Mouse (Mus musculus) adrenal gland, postnatal 14 days (tissue): ENCODE measurements around the gene Snx17. TPM values are rescaled to one million over a fixed set of nuclear protein-coding genes. Genes with fewer than 3 reads are reported as not detected.
"Not testable (repeated sequence)": the region's sequence is repeated elsewhere in the genome, so short reads cannot be mapped to it uniquely, and the experiment has no call there.

ENCODE experiments used
- DNase-seq: peaks from one replicate; pipeline ENCODE4 v3.0.0; 2021; ENCODE audit warnings: mixed read lengths
- total RNA-seq: library from RNA; stranded (reverse); gene quantifications from 2 replicates; pipeline ENCODE4 v1.2.3, GENCODE M21; 2021

Gene Snx17
- total RNA-seq, 1 experiment from 2014 or later, result 85.0 TPM

DNA sequence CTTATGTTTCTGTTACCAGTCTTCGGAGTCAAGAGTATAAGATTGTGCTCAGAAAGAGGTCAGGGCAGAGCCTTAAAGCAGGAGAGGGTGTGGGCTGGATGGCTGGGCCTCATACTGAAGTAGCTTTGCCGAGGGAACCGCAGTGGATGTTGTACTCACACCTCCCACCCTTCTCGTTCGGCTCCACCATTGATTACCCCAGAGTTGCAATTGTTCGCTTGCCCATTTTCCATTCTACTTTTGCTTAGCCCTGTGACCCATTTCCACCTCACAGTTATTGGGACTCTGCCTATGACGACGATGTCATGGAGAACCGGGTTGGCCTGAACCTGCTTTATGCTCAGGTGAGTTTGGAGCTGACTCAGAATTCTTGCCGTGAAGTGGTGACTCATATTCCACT is 3.2 kb downstream of the Snx17 start:
- no peak for DNase-seq

GRCm38 (mm10) chr5:31197072-31197471 is 4.0 kb downstream of the Snx17 start:
- DNase-seq, result no peak

DNA sequence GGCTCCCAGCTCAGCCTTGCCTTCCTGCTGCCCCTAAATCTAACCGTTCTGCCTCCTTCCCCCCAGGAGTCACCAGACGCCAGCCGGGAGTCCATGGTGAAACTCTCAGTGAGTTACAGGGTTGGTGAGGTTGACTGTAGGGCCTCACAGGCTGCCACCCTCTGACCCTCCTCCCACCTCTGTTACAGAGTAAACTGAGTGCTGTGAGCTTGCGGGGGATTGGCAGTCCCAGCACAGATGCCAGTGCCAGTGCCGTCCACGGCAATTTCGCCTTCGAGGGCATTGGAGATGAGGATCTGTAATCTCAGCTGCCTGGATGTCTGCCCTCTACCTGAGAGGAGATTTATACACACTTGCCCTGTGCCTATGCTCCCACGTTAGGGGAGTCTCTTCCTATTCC is 5.1 kb downstream of the Snx17 start:
- DNase-seq, result no peak

DNA sequence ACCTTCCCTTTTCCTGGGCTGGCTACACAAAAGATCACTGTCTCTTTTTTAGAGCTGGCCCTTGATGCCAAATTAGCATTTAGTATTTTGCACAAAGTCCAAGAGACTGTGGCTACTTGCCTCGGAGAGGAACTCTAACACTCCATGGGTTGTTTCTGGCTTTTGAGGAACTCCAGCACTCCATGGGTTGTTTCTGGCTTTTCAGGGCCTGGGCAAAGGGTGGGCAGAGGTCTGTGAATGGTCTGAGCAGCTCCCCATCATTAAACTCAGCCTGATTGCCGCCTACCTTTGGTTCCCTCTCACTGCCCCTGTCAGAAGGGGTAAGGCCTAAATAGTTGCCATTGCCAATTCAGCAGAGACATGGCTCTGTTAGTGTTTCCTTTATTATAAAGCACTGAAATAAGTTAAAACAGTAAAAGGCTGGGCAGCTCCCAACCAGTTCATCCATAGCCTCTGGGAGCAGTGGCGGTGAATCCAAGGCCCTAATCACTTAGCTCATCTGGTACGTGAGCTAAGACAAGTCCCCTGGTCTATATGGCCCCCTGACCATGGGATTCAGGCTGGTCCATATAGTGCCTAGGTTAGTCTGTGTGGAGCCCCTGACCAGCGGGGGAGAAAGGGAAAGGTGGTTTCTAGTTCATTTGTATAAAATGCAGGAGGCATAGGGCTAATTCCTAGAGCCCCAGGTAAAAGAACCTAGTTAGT is 5.7 kb downstream of the Snx17 start:
- DNase-seq, result no peak

- DNase-seq, result no peak
Measured at GRCm38 (mm10) chr5:31199321-31199892, 6.4 kb downstream of the Snx17 start.

- peak; percentile 52 for DNase-seq
Measured at GRCm38 (mm10) chr5:31199893-31200292, 6.9 kb downstream of the Snx17 start.

DNA sequence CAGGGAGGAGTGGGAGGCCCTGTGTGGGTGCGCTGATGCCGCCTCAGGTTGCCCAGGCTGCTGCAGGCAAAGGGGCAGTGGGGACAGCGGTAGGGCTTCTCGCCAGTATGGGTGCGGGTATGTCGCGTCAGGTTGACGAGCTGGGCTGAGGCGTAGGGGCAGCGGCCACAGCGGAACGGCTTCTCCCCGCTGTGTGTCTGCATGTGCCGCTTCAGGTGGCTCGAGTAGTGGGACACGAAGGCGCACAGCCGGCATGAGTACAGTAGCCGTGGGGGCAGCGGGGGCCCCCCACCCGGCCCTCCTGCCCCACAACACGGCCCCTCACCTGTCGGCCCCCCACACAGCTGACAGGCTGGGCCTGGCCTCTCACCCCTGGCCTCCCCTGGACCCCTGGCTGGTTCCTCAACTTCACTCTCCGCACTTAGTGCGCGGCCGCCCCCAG is 7.3 kb downstream of the Snx17 start:
- DNase-seq, result no peak

DNA sequence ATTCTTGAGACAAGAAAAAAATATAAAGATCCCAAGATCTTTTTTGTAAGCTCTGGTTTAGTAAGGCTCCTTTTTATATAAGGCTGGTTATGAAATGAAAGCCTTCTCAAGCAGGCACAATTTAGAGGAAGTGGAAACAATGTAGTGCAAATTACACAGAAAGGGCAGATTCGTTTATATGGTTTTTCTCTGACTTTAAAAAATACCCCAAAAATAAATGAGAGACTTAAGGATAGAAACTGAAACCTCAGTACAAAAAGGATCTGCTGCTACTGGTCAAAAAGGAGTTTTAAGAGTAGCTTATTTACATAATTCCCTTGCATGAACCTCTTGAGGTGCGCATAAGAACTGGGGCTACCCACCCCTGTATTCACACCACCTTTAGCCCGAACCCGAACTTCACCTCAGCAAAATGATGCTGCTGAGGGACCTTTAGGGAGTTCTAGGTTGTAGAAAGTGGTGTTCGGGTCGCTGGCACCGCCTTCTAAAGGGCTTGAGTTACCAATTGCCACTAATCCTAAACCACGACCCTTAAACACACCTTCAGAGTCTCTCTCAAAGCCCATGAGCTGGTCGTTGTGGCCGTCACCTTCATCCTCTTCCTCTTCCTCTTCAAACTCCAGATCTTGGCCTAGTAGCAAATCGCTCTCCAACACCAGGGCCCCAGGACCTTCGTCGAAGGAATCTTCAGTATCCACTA is 8.2 kb downstream of the Snx17 start:
- no peak for DNase-seq

DNA sequence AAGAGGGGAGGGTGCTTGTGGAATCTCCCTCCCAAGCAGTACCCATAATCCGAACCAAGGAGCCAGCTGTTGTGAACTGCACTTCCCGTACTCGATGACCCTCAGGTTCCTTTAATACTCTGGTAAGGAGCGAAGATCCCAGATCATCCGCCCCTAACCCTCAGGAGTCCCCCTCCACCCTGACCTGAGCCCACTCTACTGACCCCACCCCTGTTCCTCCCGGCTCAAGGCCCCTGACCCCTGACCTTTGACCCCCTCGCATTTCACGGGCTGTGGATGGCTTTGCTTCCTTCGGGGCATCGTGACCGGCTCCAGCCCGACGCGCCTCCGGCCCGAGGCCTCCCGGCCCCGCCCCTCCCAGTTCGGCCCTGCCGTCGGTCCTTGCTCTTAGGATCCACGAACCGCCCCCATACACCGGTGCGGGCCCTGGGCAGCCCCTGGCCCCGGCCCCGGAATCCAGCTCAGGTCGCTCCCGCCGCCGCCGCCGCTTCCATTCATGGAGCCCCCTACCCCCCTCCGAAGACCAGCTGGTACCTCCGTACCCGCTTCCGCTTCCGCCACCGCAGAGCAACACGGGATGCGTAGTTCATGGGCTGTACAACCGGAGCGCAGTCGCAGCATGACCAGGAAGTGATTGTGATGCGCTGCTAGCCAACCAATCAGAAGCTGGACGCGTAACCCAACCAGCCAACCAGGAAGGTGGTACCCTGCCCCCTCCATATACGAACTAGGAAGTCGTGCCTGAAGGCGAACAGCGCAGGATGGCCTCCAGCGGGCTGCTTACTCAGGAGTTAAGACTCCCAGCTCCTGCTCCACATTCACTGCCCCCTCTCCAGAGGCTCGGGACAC is 8.9 kb downstream of the Snx17 start, which contains the start of gene Zfp513:
Gene Zfp513, minus strand, starts transcription at position 562 of the 849 bp plus-strand sequence.
- DNase-seq, result peak; percentile 97

DNA sequence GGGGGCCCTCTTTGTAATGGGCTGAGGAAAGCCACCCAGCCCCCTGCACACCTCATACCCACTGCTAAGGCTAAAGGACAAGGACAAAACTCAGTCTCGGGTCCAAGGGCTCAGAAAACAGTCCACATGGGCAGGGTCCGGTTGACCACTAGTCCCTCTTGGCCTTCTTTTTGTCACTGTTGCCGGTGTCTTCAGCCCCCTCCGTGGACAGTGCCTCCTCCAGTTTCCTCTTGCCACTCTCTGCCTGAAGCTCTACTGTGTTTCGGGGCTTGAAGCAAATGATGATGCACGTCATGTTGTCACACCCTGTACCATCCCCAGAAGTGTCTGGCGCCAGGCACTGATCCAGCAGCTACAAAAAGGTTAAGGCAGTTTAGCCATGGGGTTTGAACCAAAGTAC is 9.9 kb downstream of the Snx17 start:
- DNase-seq, result no peak

GRCm38 (mm10) chr5:31203866-31204265 is 10.8 kb downstream of the Snx17 start:
- DNase-seq, result no peak

GRCm38 (mm10) chr5:31204421-31204820 is 11.4 kb downstream of the Snx17 start:
- DNase-seq, result no peak

DNA sequence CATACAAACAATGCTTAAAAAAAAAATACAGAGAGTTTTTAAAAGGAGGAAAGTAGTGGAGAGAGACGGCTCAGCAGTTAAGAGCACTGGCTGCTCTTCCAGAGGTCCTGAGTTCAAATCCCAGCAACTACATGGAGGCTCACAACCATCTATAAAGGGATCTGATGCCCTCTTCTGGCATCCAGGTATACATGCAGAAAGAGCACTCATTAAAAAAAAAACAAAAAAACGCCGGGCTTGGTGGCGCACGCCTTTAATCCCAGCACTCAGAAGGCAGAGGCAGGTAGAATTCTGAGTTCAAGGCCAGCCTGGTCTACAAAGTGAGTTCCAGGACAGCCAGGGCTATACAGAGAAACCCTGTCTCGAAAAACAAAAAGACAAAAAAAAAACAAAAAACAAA is 23.5 kb downstream of the Snx17 start:
- not testable (repeated sequence) for DNase-seq

DNA sequence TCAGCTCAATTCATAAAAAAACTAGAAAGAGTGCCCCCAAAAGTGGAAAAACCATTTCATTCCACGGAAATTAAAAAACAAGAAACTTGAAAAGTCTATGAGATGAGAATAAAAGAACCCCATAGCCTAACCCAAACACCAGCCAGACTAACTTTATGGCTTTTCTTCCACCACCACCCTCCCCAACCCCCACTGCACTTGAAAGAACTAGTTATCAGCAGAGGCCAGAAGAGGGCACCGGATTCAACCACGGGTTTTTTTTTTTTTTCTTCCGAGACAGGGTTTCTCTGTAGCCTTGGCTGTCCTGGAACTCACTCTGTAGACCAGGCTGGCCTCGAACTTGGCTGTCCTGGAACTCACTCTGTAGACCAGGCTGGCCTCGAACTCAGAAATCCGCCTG is 25.3 kb downstream of the Snx17 start:
- peak; percentile 28 for DNase-seq

GRCm38 (mm10) chr5:31219070-31219469 is 26.0 kb downstream of the Snx17 start:
- peak; percentile 29 for DNase-seq

DNA sequence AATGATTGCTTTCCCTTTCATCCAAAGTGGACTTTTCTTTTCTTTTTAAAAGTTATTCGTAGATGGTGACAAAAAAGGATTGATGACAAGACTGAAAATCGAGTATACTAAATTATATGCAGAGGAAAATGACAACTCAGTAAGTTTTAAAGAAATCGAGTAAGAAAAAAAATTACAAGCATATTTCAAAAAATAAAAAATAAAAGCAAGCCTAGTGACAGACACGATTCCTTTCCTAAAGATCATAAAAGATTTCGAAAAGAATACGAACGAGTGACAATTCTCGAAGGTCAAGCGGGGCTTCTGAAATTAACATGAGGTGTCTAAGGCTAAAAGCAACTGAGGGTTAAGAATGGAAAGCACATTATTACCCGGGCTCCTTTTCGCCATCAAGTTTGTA is 26.4 kb downstream of the Snx17 start:
- no peak for DNase-seq

- peak; percentile 75 for DNase-seq
Measured at GRCm38 (mm10) chr5:31219911-31220447, 27.0 kb downstream of the Snx17 start.

- DNase-seq, result peak; percentile 99
Measured at GRCm38 (mm10) chr5:31220448-31221303, 27.6 kb downstream of the Snx17 start, which contains the start of gene Ppm1g. Gene Ppm1g (minus strand): TSS chr5:31220687.

DNA sequence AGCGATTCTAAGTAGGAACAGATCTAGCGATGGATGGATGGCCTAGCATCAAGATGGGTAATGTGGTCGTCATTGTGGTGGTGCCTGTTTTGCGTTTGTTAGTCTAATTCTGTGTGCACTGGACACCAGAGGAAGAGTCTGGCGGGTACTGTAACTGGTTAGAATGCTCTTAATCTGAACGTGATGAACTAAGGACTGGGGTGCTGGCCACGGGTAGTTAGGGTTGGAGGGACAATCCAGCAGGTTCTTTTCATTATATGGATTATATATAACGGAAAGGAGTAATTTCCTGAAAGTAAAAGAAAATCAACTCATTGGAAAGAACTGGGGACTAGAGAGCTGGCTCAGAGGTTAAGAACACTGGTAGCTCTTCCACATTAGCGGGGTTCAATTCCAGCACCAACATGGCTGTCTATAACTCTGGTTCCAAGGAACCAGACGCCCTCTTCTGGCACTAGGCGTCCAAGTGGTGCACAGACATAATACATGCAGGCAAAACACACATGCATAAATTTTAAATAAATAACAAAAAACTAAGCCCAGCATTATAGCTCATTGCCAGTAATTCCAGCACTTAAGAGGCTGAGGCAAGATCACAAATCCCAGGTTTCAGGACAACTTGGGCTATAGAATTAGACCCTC is 28.4 kb downstream of the Snx17 start:
- peak; percentile 68 for DNase-seq

DNA sequence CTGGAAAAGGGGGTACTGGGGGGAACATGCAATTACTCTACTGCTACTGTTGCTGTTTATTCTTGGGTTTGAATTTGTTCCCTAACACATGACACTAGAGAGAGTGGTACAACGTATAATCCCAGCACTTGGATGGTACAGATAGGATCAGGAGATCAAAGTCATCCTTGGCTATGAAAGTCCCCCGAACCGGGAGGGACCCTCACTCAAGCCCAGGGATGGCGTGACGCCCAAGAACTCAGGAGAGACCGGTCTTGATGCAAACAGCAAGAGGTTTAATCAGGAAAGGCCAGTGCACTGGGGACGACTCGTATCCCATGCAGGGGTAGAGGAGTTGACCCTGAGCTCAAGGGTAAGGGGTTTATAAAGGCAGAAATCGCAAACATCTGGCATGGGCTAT is 29.7 kb downstream of the Snx17 start:
- no peak for DNase-seq

GRCm38 (mm10) chr5:31226641-31227040 is 33.6 kb downstream of the Snx17 start:
- DNase-seq, result no peak
